Mouse (Mus musculus) CD4-positive, CD25-positive, alpha-beta regulatory T cell, adult 2 months (primary cell): ENCODE data around the gene Rsl1d1.

Source experiments
- DNase-seq: peaks from one replicate; pipeline ENCODE4 v3.0.0-alpha.2; 2012; ENCODE audit warnings: low read depth, low spot score

Rsl1d1 gene

DNA sequence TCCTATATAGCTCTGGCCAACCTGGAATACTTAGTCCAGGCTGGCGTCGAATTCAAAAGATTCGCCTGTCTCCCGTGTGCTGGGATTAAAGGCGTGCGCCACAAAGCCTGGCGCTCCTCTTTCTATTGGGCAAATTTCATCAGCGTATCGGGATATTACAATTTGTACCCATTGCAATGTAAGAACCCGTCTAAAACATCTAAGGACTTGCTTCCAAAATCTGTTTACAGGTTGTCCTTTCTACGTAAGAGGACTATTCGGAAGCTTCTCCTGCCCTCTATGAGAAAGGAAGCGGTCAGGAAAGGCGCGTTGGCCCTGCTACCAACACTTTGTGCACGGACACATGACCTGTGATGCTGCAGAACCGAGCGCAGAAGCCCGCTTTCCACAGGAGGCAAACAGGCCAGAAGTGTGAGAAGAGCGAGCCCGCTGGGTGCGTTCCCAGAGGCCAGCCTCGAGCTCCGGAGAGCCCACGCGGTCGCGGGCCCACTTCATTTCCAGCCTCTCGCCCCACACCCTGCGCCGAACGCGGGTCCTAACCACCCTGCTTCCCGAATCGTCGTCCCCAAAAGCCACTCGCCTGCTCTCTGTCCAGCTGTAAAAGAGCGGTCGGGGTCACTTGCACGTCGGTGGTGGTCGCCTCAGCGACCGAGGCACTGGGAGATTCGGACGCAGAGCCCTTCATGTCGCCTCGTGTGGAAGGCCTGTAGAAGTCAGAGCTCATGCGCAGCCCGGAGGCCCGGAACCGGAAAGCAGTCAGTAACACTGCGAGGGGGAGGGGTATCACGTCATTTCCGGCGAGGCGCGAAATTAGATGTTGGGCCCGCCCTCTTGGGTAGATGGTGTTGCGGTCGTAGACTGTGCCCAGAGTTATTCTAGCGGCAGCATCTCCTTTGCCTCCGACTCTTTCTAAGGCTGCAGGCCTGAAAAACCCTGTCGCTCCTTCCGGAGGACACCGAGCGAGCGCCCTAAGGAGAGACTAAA lies at the start of gene Rsl1d1:
Gene Rsl1d1, minus strand, starts transcription at position 761 of the 984 bp plus-strand sequence.
- DNase-seq: peak; percentile 98

DNA sequence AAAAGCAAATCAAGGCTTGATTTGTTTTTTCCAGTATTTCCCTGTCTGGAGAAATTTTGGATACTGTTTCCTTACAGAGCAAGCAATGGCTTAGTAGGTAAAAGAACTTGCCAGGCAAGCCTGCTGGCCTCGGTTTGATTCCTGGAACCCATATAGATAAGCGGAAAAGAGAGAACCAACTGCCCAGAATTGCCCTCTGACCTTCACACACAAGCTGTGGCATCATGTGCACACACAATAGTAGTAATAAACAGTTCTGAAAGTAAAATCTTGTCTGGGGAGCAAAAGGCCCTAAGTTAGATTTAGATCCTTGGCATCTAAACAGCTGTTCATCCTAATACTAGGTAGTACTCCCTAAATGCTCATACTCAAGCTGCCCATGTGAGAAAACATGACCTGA lies 44.7 kb upstream of the Rsl1d1 start:
- no peak for DNase-seq

DNA sequence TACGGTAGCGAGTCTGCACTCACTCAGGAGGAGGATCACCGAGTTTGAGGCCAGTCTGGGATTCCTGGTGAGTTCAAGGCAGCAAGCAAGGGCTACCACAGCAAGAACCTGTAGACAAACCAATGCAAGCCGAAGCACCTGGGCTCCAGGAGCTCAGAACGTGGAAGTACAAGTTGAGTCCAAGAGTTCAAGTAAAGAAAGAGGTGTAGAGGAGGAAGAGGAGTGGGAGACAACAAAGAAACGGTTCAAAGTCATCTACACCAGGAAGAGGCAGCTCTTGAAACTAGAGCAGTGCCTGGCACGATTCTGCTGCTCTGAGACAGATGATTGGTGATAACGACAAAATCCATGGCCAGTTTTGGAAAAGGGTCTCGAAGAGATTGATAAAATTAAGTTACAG lies 42.6 kb upstream of the Rsl1d1 start:
- DNase-seq: no peak

DNA sequence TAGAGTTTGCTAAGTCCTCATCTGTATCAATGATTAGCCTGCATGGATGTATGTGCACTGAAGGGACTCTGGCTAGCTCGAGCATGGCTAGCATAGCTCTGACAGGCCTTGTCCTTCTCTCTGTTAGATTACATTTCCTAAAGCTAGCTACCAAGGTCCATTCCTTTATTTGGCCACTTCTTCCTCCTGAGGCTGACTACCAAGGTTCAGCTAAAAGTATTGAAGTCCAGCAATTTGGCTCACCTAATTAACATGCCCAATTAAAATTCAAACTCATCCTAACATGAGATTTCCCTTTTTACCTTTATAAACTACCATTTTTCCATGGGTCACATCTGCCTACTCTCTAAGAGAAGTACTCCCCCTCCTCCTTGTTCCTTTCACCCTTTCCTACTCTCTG lies 39.3 kb upstream of the Rsl1d1 start:
- no peak for DNase-seq

DNA sequence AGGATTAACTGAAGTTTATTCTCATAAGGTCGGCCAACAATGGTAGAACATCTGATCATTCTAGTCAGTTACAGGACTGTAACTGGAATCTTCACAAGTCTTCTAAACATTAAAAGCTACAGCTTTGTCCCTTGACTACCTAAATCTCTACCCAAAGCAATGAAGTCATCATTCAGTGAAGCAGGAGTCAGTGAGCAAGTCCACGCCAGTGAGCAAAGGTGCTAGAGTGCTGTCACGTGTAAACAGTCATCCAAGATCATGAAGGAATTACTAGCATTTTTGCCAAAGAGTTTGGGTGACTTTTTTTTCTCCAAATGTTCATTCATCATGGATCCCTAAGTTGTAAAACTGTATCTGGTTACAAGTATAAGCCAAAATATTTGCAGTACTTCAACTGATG lies 14.7 kb upstream of the Rsl1d1 start:
- no peak for DNase-seq

DNA sequence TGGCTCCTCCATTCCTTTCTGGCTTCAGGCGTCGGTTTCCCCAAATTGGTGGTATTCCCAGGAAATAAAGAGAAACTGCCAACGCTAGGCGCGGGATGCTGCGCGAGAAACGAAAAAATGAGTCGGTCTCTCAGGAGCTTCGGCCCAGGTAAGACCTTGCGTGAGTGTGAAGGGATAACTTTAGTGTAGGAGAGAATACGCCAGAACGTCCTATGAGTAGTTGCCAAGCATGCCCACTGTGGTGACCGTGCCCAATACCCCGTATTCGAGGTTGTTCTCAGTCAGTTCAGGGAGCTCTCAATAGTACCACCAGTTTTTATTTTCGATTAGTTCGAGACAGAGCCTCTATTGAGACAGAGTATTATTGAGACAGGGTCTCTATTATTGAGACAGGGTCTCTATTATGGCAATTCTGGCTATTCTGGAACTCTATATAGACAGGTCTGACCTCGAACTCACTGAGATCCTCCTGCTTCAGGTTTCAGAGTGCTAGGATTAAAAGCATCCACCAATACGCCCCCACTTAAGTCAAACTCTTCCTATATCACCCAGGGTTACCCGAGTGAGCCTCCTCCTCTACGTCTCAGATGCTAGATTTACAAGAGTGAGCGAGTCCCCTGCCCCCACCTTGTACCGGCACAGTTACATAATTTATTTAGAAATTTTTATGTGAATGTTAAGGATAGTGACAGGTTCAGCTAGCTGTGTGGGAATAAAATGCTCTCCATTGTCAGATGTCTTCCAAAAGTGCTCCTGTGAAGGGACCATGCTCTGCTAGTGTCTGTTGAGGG lies 664 bp upstream of the Rsl1d1 start:
- peak; percentile 21 for DNase-seq

DNA sequence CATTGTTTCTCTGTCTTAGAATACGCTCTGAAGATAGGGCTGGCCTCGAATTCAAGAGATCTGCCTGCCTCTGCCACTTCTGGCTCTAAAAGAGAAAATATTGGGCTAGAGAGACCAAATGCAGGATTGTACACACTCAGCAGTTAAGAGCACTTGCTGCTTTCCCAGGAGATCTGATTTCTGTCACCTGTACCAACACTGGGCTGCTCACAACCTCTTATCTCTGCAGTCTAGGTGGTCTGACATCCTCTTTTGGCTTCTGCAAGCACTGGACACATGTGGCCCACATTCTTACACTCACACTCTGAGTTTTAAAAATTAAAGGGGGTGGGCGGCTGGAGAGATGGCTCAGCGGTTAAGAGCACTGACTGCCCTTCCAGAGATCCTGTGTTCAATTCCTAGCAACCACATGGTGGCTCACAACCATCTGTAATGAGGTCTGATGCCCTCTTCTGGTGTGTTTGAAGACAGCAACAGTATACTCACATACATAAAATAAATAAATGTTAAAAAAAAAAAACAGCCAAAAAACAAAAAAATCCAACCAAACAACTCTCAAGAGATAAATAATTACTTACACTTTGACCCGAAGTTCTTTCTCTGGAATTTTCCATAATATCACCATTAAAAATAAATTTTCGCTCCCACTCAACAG lies 1.3 kb downstream of the Rsl1d1 start:
- no peak for DNase-seq

DNA sequence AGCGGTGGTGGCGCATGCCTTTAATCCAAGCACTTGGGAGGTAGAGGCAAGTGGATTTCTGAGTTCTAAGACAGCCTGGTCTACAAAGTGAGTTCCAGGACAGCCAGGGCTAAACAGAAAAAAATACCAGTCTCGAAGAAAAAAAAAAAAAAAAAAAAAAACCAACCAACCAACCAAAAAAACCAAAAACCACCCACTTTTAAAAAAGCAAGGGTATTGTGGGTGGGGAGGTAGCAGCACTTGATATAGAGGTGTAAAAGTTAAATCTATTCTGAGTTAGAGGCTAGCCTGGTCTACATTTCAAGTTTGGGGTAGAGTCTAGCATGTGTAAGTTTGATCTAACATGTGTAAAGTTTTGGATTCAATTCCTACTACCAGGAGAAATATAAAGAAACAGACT lies 2.9 kb downstream of the Rsl1d1 start:
- no peak for DNase-seq

DNA sequence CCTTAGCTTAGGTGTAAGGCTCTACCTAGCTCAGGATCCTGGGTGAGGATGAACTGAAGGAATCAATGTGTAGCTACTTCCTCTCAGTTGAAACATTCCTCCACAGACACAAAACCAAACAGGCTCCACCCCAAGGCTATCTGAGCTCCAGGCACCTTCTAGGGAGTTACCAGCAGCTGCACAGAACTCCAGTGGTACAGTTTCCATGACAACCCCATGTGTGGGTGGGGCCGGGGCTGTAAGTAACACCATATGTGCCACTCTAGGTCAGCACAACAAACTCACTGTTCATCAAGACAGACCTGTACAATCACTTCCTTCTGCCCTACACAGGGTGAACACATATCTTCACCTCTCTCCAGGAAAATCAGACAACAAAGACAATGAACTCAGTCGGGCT lies 4.7 kb downstream of the Rsl1d1 start:
- peak; percentile 13 for DNase-seq

DNA sequence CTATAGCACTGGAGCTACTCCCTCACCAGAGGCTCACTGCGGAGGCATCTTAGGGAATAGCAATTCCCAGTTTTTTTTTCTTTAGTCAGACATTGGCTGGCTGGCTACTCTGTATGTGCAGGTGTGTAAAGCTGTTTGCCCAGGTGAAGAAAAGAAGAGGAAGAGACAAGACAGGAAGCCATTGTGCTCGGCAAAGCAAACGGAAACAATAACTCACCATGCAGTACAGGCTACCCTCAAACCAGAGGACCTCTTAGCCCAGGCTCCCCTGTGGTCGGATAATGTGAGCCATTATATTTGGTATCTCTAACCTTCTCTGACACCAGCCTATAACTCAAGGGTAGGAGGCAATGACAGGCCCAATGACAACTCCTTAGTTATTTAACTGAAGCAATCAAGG lies 6.1 kb downstream of the Rsl1d1 start:
- DNase-seq: no peak

DNA sequence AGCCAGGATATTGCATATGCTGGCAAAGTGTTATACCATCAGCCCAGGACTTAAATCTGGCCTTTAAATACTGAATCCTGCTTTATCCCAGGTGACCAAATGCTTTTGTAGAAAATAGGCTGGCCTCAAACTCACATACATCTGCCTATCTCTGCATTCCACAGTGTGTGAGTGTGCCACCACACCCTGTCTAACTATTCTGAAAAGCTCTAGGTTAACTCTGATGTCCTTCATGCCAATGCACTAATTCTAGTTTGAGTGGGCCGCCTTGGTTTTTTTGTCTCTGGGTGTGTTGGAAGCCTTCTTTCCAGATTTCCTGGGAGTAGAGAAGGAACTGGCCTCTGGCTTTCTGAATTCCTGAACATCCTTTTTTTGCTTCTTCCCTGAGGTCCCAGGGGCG lies 9.9 kb downstream of the Rsl1d1 start:
- no peak for DNase-seq

DNA sequence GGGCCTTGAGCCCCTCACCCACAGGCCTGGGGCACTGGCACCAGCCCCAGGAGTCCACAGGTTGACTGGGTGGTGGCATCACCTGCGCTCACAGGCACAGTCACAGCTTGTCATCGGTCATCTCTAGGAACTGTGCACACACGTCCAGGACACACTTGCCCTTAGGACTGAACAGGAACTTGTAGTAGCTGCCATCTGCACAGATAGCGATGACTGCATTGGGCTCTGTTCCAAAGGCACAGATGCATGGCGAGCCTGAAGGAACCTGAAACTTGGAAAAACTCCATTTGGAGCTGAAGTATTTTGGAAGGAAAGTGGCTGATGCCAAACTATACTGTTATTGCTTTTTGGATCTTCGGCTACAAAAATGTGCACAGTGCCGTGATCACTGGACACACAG lies 13.0 kb downstream of the Rsl1d1 start:
- no peak for DNase-seq

DNA sequence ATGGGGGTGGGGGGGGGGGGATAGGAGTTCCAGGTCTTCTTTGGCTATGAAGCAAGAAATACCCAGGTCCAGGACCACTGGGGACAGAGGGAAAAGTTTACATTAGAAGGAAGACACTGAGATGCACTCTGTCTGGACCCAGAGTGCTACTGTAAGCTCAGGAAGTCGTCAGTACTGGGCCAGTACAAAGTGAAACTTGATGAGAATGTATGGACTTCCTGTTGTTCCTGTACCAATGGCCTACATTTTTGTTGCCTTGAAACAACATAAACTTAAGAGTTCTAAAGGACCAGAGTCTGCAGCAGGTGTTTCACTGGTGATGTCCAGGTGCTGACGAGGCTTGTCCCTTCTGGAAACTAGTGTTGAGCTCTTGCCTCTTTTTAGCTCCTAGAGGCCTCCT lies 25.7 kb downstream of the Rsl1d1 start:
- DNase-seq: peak; percentile 48

DNA sequence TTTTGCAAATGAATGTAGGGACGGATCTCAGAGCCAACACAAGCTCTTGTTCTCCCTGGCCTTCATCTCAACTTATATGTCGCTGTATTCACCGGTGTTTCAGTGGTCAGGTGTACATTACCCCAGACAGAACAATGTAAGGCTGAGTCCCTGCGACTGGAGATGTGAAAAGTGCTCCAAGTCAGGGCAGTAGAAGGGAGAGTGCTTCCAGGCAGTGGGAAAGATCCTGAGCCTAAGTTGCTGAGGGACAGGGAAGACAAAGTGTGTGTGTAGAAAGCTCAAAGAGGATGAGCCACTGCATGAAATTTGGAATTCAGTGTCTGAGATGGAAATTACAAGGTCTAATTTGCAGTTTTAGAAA lies 26.3 kb downstream of the Rsl1d1 start:
- no peak for DNase-seq

DNA sequence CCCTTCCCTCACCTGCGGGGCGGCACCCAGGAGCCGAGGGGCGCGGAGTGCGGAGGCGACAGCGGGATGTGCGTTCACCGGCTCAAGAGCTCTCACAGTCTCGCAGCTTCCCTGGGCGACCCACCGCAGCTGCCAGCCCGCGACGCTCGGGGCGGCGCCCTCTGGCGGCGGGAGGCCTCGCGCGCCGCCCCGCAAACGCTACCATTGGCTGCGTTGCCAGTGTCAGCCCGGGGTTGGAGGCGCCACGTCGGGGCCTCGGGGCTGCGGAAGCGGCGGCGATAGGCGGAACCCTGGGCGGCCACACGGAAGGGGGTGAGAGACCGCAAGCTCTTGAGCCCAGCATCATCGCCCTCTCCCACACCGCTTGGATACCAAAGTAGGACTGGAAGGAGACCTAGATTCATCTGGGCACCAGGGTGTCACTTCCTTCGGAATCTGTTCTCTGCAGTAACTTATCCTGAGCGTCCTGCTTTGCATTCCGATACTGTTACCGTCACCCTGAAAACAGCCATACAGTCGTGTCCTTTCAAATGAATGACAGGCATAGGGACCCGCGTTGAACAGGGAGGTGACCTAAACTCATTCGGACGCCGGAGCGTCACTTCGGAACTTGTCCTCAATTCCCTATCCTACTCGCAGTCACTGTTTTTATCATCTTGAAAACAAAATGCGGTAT lies 26.8 kb downstream of the Rsl1d1 start, which contains the start of gene Zc3h7a:
Gene Zc3h7a, minus strand, starts transcription at position 186 of the 676 bp plus-strand sequence.
- peak; percentile 95 for DNase-seq

DNA sequence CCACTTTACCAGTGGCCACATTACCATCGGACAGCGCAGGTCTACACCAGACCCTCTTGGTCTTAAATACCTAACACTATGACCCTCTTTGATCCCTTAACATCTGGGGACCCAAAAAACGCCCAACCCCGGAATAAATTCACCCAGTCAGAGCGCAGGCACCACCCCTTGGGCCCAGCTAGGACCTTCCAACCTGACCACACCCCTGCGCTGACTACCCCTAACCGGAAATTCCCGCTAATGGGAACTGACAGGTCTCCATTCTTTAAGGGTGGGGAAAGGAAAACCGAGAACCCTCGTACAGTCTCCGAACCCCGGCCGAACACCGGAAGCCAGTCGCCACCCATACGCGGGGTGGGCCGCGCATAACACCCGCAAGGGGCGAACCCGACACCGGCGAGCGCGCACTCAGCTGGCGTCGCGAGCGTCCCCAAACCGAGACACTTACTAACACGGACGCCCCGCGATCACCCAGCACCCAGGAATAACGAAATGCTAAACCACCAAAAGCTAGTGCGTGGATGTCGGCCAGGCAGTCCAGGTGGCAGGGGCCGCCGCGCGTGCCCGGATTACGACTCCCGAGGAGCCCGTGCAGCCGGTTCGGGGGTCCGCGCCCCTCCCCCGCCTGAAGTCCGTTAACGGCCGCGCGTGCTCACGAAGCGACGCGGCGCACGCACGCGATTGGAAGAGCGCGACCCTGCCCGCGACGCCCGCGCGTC lies 27.5 kb downstream of the Rsl1d1 start:
- peak; percentile 67 for DNase-seq

DNA sequence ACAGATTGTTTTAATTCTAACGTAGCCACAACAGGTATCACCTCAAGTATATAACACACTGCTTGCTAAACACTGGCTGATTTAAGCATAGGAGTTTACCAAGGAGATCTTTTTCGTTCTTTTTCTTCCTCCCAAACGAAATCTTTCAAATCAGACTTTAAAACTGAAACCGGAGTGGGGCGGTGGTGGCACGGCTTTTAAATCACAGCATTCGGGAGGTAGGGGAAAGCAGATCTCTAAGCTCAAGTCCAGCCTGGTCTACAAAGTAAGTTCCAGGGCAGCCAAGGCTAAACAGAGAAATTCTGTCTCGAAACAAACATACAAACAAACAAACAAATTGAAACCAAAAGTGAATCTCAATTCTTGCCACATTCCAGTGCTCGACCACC lies 28.0 kb downstream of the Rsl1d1 start:
- DNase-seq: peak; percentile 33

DNA sequence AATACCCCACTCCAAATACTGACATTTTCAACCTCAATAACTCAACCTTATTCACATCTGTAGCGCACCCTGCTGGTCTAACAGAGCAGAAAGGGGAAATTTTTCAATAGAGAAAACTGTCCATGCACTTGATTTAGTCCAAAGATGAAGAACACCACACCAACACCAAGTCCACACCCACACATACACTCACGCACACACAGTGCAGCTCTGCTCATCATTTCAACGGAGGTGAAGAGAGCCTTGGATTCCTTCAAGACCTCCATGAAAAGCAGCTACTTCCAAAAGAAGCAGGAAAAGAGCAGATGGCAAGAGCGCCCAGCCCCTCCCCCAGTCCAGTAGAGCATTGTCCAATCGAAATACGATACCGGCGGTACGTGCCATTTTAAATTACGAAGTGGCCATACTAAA lies 28.5 kb downstream of the Rsl1d1 start:
- DNase-seq: peak; percentile 78

DNA sequence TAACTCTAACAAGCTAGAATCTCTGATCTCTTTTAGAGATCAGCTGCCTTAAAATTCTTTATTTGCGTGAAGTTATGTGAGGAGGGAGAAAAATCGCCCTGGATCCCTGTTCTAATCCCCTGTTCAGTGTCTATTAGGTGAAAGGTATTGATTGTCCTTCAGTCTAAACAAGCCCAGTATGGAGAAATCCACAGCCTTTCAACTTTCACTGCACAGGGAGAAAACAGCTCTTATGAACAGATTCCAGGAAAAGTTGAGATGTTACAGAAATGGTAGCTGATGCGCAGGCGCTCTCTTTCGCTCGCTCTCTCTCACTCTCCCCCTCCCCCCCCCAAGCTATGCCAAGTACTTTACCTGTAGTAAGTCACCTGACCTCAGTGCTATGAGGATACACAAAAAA lies 31.5 kb downstream of the Rsl1d1 start:
- no peak for DNase-seq

DNA sequence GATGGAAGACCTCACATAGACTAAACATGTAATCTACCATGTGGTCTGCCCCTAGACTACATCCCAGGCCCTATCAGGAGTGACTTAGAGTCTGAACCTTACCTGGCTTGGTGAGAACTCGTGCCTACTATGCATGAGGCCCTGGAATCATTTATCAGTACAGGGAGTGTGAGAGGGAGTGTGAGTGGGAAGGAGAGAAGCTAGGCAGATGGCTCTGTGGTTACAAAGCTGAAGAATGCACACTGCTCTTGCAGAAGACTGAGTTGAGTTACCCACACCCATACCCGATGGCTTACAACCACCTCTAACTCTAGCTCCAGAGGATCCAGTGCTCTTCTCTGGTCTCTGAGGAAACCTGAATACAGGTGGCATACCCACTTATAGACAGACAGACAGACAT lies 36.7 kb downstream of the Rsl1d1 start:
- DNase-seq: no peak

DNA sequence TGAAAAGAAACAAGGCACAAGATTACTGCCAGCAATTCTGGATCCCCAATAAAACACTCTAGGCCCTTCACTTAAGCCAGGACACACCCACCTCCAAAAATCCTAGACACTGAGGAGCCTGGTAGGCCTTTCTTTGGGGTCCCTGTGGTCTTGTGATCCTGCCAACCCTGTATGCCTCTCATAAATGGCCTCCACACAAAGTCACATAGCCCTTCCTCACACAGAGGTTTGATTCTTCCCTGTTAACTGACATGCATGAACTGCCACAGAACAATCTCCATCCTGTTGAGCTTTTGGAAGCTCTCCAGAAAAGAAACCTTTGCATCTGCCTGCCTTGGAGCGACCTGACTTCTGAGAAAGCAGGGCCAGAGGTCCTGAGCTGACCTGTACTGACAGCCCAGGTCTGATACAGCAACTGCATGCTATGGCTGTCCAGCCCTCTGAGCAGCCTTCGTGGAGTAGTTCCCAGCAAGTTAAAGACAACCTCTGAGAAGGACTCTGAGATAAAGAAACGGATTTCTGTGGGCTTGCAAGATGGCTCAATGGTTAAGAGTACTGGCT lies 38.4 kb downstream of the Rsl1d1 start:
- DNase-seq: no peak
